Mouse (Mus musculus) heart, adult 9 months (tissue): Measurements from ENCODE around the gene Trak2.
"Not testable (repeated sequence)": the region's sequence is repeated elsewhere in the genome, so short reads cannot be mapped to it uniquely, and the experiment has no call there.

Source experiments
- DNase-seq, 2 experiments: peaks; one replicate each; pipeline ENCODE4 v3.0.0; 2022; ENCODE audit warnings: low spot score in 2 of 2

The Trak2 gene

GRCm38 (mm10) chr1:58973366-58974221 lies at the start of gene Trak2, which contains the start of gene Stradb:
TSS of gene Trak2 (minus strand) at chr1:58973430.
TSS of gene Stradb (plus strand) at chr1:58973522.
- DNase-seq: peak; percentile 95 to 97

DNA sequence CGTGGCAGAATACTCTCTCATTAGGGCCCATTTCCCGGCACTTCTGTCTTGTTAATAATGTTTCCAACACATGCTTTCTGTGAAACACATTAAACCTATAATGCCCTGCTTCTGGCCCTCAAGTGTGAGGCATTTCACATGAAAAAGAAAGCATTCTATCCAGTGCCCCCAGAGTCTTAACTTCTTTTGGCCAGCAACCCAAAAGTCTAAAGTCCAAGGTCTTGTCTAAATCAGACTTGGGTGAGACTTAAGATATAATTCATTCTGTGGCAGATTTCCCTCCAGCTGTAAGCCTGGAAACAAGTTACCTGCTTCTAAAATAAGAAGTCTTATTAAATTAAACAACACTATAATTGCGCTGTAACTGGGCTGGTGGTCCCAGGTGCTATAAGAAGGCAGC lies 48.3 kb upstream of the Trak2 start:
- DNase-seq: no peak

DNA sequence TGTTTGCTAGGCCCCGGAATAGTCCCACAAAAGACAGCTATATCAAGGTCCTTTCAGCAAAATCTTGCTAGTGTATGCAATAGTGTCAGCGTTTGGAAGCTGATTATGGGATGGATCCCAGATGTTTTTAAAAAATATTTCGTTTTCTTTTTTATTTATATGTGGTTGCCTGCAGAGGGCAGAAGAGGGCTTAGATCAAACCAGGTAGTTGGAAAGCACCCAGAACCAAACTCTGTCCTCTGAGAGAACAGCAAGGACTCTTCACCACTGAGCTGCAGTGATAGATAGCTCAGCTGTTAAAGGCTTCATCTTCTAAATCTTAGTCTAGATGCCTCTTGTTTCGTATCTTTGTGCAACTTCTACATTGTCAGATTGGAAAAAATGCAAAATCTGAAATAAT lies 36.0 kb upstream of the Trak2 start:
- no peak for DNase-seq

- no peak for DNase-seq
Measured at GRCm38 (mm10) chr1:58995313-58995712, 22.1 kb upstream of the Trak2 start.

GRCm38 (mm10) chr1:58993723-58994122 lies 20.5 kb upstream of the Trak2 start:
- DNase-seq: no peak

- no peak for DNase-seq
Measured at GRCm38 (mm10) chr1:58993144-58993543, 19.9 kb upstream of the Trak2 start.

DNA sequence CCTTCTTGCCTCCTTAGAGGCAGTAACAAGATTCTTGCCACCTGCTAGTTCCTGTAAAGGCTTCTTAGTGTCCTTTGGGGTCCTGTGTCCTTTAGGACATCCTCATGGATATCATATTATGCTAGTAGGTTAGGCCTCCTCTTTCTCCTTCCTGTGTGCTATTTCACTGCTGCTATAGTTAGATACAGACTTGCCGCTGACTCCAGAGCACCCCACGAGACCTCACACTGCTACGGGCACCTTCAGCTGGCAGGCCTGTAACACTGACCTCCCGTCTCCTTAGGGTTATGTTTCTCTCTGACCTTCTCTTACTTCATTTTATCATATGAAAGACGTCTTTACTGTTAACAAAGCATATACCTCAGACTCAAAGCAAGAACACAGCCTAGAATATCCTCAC lies 11.4 kb upstream of the Trak2 start:
- no peak for DNase-seq

DNA sequence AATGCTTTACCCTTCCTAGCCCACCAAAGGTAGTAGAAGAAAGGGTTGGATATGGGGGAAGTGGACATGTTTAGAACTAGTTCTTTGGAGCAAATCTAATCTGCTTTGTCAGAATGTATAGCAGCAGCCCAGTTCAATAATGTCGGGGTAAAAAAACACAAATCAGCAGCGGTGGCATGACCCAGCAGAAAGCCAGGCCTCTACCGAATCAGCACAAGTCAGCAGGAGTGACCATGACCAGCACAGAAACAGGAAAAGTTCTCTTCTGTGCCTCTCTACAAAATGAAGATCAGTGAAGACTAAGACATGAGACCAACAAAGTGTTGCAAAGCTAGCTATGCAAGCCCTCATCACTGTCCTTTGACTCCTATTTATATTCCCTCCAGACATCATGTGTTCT lies 9.0 kb upstream of the Trak2 start:
- no peak for DNase-seq

- DNase-seq: no peak
Measured at GRCm38 (mm10) chr1:58972851-58973365, 322 bp downstream of the Trak2 start.

DNA sequence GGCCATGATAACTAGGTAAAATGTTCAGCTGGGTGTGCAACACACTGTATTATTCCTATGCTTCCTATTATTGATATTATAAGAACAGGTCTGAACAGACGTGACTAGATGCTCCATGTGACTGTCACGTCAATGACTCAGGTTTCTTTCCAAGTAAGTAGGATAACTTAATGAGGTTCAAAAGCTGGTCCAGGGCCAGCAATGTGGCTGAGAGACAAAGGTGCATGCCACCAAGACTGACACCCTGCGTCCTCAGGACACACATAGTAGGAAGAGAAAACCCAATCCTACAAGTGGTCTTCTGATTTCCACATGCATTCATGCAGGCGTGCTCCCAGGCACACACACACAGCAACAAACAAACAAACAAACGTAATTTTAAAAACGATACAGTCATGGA lies 2.1 kb downstream of the Trak2 start:
- no peak for DNase-seq

- no peak for DNase-seq
Measured at GRCm38 (mm10) chr1:58970054-58970453, 3.2 kb downstream of the Trak2 start.

DNA sequence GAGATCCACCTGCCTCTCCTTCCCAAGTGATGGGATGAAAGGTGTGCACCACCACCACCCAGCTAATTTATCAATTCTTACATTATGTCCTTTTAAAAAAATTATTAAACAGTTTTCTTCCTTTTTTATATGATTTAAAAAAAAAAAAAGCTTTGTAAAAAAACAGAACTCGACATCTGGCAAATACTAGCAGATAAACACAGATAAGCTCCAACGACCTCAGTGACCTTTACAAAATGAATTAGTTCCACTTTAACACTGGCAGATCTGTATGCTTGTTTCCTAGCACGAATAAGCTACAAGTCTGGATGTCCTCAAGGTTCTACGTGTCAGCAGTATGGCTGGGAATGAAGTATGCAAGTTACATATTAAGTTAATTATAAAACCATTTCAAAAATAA lies 5.7 kb downstream of the Trak2 start:
- DNase-seq: no peak

GRCm38 (mm10) chr1:58962865-58963264 lies 10.4 kb downstream of the Trak2 start:
- DNase-seq: no peak

- DNase-seq: no peak
Measured at GRCm38 (mm10) chr1:58962418-58962817, 10.8 kb downstream of the Trak2 start.

DNA sequence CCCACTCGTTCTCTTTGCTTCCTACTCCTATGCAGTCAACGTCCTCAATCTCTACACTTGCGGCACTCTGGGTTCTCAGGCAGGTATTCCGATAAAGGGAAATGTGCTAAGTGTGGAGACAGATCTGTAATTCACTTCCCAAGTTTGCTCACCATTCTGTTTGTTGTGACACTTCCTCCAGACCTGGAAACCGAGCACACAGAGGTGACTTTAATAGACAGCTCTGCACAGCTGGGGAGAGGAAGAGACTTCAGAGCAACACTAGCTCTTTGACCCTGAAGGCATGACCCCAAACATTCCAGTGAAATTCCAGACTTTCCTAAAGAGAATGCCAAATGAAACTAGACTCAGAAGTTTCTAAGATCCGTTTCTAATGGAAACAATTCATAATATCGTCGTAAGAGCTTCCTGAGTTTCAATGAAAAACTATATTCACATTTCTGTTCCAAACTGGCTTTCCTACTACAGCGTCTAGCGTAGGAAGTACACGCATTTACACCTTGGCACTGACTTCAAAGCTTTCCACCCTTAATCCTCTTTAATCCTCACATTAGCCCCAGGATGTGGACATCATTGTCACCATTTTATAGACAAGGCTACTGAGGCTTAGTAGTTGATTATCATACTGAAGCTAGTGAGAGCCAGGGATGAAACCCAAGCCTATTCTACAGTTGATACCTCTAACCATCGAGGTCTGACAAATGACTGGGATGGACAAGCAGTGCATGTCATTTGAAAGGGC lies 11.9 kb downstream of the Trak2 start:
- no peak for DNase-seq

GRCm38 (mm10) chr1:58959682-58960081 lies 13.5 kb downstream of the Trak2 start:
- DNase-seq: no peak

DNA sequence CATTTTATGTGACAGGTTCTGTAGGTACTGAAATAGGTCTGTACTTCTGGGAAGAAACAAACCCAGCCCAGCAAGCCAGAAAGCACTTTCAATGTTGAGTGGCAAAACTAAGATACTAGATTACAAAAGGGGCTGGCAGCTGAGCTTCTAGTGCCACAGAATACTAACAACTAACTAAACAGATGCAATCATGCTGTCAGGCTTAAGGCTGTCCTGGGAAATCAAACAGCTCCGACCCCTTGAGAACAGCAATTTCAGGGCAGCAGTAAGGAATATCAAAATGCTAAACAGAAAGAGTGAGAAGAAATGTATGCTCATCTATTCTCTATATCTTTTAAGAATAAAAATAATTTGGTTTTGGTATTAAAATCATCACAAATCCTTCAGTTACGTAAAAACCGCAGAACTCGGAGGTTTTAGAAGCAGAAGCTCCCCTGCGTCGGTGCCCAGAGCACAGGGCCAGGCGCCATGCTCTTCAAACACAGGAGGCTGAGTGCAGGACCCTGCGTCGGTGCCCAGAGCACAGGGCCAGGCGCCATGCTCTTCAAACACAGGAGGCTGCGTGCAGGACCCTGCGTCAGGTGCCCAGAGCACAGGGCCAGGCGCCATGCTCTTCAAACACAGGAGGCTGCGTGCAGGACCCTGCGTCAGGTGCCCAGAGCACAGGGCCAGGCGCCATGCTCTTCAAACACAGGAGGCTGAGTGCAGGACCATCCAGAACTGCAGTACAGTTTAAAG lies 14.3 kb downstream of the Trak2 start:
- not testable (repeated sequence) for DNase-seq

DNA sequence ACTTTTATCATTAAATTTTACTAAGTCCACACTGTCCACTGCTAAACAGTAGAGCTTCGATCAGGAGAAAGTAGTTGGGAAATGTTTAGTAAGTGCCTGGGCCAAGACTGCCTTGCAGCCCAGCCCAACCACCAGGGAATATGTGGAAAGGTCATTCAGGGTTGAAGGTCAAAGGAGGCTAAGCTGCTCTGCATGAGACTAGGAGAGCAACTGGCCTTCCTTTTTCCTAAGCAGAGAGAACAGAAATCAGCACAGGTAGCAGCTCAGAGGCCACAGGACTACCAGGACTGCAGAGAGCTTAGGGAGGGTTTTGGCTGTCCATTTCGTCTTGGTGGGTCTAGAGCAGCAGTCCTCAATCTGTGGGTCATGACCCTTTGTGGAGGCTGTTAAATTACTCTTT lies 15.3 kb downstream of the Trak2 start:
- DNase-seq: peak in 1 of 2 experiments; percentile 68

DNA sequence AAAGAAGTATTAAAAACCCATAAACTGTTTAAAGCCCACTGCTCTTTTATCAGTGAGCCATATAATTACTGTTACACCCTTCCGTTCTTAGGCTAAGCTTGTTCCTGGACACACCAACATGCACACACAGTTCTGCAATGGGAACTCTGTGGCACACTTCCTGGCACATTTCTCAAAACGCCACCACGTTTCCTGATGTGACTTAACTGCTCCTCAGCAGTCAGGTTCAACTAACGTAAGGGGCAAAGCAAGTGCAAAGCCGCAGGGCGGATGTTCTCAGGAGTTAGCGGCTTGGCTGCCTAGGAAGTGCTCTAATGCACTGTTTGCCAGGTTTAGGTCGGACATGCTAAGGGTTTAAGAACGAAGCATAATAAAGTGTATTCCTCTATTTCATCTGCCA lies 17.0 kb downstream of the Trak2 start:
- DNase-seq: peak in 1 of 2 experiments; percentile 36

GRCm38 (mm10) chr1:58955716-58956115 lies 17.5 kb downstream of the Trak2 start:
- peak in 1 of 2 experiments; percentile 0 for DNase-seq

DNA sequence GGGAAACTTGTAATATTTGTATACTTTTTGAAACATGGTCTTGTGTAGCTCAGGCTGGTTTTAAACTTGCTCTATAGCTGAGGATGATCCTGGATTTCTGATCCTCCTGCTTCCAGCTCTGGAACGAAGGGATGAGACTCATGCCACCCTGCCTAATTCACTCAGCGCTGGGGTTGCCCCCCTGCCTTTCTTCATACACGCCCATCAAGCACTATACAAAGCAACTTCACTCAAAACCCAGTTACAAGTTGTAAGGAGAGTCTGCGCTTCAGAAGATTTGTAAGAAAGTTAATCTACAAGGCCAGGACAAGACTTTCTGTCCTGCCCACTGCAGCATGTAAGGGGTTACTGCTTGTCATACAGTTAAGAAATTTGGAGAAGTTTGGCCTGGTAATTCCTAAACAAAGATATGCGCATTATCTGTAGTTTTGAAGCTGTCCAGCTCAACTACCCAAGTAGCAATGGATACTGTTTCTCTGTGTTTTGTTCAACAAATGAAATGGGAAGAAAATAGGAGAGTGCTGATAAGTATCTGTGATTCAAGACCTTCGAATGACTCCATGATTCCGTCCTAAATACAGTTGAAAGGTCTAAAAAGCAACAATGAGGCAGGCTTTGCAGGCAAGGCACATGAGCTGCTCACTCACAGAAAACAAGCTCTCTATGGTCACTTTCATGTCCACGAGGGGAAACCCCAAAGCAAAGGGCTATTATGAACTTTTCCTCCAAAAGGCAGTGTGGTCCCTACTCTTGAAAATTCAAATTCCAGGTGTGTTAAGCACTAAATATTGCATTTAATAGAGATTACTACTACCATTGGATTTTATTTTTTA lies 18.4 kb downstream of the Trak2 start:
- DNase-seq: no peak
